Mouse (Mus musculus): ENCODE measurements around the gene Lactbl1. TPM values are rescaled to one million over a fixed set of nuclear protein-coding genes. Genes with fewer than 3 reads are reported as not detected.

Gene Lactbl1
- polyA plus RNA-seq, 1 experiment: not detected

DNA sequence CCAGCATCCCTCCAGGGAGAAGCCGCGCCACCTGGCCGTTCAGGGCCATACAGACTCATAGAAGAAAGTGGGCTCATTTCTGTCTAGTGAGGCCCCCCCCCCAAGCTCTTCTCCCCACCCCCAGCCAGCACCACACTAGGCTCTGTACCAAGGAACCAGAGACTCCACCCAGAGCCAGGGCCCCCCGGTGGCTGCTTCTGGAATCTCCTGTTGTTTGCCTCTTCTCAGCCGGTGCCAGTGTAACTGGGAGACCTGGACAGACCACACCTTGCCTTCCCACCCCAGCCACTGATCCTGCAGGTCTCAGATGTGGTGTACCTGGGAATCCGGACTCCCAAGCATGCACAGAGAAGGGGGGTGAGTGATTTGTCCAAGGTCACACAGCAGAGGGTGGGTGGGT is 62.1 kb downstream of the Lactbl1 start:
- DNase-seq (ENCODE audit: low spot score): no peak

DNA sequence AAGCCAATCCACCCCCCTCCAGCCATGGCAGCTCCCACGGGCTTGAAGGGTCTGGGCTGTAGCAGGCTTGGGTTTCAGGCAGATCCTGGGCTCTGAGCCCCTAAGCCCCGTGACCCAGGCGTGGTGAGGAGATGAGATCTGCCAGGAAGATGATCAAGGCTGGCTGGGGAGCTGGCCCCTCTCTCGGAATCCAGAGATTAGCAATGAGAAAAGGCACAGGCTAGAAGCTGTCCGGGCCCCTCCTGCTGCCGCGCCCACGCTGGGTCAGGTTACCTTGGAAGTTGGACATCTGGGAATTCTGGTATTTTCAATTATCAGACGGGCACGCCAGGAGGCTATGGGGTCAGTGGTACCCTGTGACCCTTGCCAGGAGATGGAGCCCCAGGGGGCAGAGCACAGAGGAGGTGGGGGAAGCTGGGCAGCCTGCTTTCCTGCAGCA is 63.0 kb downstream of the Lactbl1 start:
- no peak for DNase-seq (ENCODE audit: low spot score)

DNA sequence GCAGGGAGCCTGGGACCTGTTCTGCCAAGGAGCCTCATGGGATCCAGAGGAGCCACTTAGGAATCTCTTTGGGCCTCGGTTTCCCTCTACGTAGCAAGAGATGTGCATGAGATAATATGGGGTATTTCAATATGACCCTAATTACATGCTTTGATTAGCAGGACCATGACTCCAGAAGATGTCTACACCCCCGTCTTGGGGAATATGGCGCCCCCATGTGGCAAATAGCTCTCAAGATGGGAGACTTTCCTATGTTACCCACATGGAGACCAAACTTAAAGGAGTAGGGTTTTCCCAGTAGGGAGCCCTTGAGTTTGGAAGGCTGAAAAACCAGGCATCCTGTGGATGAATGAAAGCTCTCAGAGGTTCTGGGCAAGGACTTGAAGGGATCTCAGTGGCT is 65.7 kb downstream of the Lactbl1 start:
- no peak for DNase-seq (ENCODE audit: low spot score)

Other genes starting within 250 kb of the Lactbl1 start
- gene Htr1d, start 199.1 kb upstream of the Lactbl1 start, polyA plus RNA-seq (2012; rRNA removed): 2.8 and 4.0 TPM in 2 replicates
- gene 6030445D17Rik, start 160.4 kb upstream of the Lactbl1 start, polyA plus RNA-seq (2012; rRNA removed): 1.3 and 1.4 TPM in 2 replicates
- gene Luzp1, start 152.9 kb upstream of the Lactbl1 start, polyA plus RNA-seq (2012; rRNA removed): 26.2 TPM in 2 replicates
- 41.8 and 42.4 TPM in 2 replicates for gene Kdm1a, start 19.9 kb upstream of the Lactbl1 start, polyA plus RNA-seq (2012; rRNA removed)
- not detected in 2 replicates for gene Tex46, start 12.2 kb upstream of the Lactbl1 start, polyA plus RNA-seq (2012; rRNA removed)
- 7.2 and 8.4 TPM in 2 replicates for gene Ephb2, start 213.4 kb downstream of the Lactbl1 start, polyA plus RNA-seq (2012; rRNA removed)

Data from urinary bladder, adult 2 months (tissue).